Mouse (Mus musculus) ES-E14 (cell line): Measurements from ENCODE around the gene Minpp1.

Experiments used
- CHD2 ChIP-seq: IDR thresholded peaks from 2 replicates; pipeline ENCODE4 v1.6.1; 2014; ENCODE audit warnings: mild to moderate bottlenecking, low read depth, low read length, inconsistent platforms
- HCFC1 ChIP-seq: IDR thresholded peaks from 2 replicates; pipeline ENCODE4 v1.6.1; 2012; ENCODE audit warnings: low read length, inconsistent platforms, borderline replicate concordance; ENCODE audit not compliant: insufficient read depth
- MAFK ChIP-seq: IDR thresholded peaks from 2 replicates; pipeline ENCODE4 v1.6.1; 2014; ENCODE audit warnings: mild to moderate bottlenecking, low read depth, low read length, inconsistent platforms; ENCODE audit not compliant: insufficient read depth
- ZC3H11A ChIP-seq: IDR thresholded peaks from 2 replicates; pipeline ENCODE4 v1.6.1; 2012; ENCODE audit warnings: low read depth, mild to moderate bottlenecking, inconsistent platforms, low read length, borderline replicate concordance
- ZNF384 ChIP-seq: IDR thresholded peaks from 2 replicates; pipeline ENCODE4 v1.6.1; 2012; ENCODE audit warnings: low read depth, low read length, inconsistent platforms

DNA sequence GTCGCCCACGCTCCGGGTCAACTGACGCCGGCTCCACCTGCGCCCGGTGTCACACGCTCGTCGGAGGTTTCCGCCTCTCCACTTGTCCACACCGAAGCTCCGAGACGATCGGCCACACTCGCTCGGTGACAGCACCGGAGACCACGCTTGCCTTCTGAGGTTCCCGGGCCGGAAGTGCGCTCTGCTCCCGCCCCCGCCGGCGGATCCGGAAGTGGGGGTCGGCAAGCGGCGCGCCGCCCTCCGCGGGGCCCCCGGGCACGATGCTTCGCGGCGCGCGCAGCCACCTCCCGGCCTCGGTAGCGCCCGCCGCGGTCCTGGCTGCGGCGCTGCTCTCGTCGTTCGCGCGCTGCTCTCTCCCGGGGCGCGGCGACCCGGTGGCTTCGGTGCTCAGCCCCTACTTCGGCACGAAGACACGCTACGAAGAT lies at the start of gene Minpp1:
- TF ChIP-seq HCFC1 (no peak), ZC3H11A (no peak), CHD2 (no peak), MAFK (no peak), ZNF384 (no peak)
